Mouse (Mus musculus) bone marrow macrophage, adult 2 months (primary cell): ENCODE results near the gene Rap1gap2. TPM values are rescaled to one million over a fixed set of nuclear protein-coding genes. Genes with fewer than 3 reads are reported as not detected.

Experiments used
- H3K27ac ChIP-seq: 2 replicates; pipeline ENCODE4 v1.5.1; 2012; ENCODE audit warnings: low read depth, low read length; ENCODE audit not compliant: insufficient read depth
- H3K4me1 ChIP-seq: 2 replicates; pipeline ENCODE4 v1.6.1; 2012; ENCODE audit warnings: low read length; ENCODE audit not compliant: control insufficient read depth, insufficient read depth
- H3K4me3 ChIP-seq: 2 replicates; pipeline ENCODE4 v1.5.1; 2012; ENCODE audit warnings: mild to moderate bottlenecking, low read length, moderate library complexity; ENCODE audit not compliant: insufficient read depth
- CTCF ChIP-seq: IDR thresholded peaks from 2 replicates; pipeline ENCODE4 v1.5.1; 2012; ENCODE audit warnings: low read depth, mild to moderate bottlenecking, low read length, moderate library complexity
- POLR2A ChIP-seq: IDR thresholded peaks from 2 replicates; pipeline ENCODE4 v1.6.1; 2012; ENCODE audit warnings: mild to moderate bottlenecking, low read depth, low read length, borderline replicate concordance
- polyA plus RNA-seq: library from polyadenylated mRNA; stranded (reverse); fragments of >200 nt; gene quantifications from 2 replicates; pipeline ENCODE4 v1.2.4, GENCODE M21; 2012; ENCODE audit not compliant: missing spikeins, insufficient read depth, insufficient read length

Rap1gap2 gene
- polyA plus RNA-seq, 1 experiment = 0.63 TPM

DNA sequence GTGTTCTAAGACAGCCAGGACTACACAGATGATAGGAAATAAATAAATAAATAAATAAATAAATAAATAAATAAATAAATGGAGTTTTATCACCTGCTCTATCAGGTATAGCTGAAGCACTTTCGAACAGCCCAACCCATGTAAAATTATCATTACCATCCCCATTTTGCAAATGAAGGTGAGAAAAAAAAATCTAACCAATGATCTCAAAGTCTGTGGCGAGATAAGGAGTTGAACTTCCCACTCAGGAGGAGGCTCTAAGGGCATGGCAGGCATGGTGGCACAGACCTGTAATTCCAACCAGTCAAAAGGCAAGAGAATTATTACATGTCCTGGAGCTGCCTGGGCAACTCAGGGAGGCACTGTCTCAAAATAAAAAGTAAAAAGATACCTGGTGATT lies 65.2 kb downstream of the Rap1gap2 start:
- H3K4me1 ChIP-seq = no peaks in the 10 kb centered on the region
- H3K4me3 ChIP-seq = no peak overlapping the region
- no peak overlapping the region for H3K27ac ChIP-seq
- no peak for TF ChIP-seq CTCF

DNA sequence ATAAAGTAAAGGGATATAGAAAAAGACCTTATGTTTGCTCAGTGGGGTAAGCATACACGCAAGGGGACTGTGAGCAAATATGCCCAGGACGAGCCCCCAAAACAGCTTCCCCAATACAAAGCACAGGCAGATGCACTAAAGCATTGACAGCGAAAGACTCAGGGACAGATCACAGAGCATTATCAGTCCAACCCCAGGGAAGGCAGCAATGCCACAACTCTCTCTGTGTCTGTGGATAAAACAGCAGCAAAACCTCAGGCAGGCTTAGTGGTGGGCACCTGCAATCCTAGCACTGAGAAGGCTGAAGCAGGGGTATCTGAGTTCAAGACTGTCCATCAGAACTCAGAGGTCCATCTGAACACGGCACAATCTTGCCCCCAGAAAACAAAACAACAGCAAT lies 73.4 kb downstream of the Rap1gap2 start:
- TF ChIP-seq POLR2A = no peak
- no peak for TF ChIP-seq CTCF
- Histone ChIP-seq H3K27ac (no peak overlapping the region), H3K4me1 (no peaks in the 10 kb centered on the region), H3K4me3 (no peak overlapping the region)

DNA sequence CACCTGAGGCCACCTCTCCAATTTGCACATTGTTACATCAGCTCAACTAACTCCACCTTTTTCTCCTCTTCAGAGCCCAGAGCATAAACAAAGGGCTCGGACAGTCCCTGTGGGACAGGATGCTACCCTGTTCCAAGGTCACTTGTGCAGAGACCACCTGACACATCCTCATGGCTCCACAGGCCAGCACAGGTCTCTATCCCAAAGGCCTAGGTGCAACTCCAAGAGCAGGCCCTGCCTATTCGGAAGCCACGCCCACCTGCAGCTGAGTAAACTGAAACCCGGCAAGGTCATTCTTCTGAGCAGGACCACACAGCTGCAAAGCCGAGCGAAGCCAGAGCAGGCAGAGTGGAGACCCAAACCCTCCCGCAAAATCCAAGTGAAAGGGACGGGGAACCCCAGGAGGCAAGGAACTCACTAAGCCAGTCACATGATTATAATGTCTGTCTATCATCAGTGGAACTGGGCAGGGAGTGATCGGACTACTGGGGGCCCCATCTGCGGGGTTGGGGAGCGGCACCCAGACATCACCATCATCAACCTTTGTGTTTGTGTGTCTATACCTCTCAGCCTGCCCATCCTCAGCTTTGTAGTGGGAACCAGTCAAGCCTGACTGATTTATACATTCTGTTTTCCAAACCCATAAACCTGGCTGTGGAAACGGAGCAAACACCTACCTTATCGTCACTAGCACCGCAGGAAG lies 74.4 kb downstream of the Rap1gap2 start:
- no peaks in the 10 kb centered on the region for H3K4me1 ChIP-seq
- no peak overlapping the region for H3K27ac ChIP-seq
- no peak overlapping the region for H3K4me3 ChIP-seq
- no peak for TF ChIP-seq POLR2A
- TF ChIP-seq CTCF = no peak

- Histone ChIP-seq H3K4me1 (no peaks in the 10 kb centered on the region), H3K27ac (no peak overlapping the region), H3K4me3 (no peak overlapping the region)
- no peak for TF ChIP-seq POLR2A
- no peak for TF ChIP-seq CTCF
These were observed 76.3 kb downstream of the Rap1gap2 start for GRCm38 (mm10) chr11:74534380-74534779.

DNA sequence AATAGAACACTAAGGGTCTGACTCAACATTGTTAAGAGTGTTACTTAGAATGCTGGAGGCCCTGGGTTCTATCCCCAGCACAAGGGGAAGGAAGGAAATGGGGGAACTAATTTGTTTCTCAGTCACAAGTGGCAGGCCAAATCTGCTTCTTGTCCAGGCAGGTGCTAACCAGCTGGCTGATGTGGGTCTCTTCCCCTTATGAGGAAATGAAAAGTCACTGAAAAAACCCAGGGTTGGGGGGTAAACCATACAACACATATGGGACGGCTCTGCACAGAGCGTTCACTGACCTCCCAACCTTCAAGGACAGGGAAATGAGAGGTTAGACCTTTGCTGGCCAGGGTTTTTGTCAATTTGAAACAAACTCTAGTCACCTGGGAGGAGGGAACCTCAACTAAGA lies 77.7 kb downstream of the Rap1gap2 start:
- no peak for TF ChIP-seq POLR2A
- Histone ChIP-seq H3K4me3 (no peak overlapping the region), H3K27ac (no peak overlapping the region), H3K4me1 (no peaks in the 10 kb centered on the region)

DNA sequence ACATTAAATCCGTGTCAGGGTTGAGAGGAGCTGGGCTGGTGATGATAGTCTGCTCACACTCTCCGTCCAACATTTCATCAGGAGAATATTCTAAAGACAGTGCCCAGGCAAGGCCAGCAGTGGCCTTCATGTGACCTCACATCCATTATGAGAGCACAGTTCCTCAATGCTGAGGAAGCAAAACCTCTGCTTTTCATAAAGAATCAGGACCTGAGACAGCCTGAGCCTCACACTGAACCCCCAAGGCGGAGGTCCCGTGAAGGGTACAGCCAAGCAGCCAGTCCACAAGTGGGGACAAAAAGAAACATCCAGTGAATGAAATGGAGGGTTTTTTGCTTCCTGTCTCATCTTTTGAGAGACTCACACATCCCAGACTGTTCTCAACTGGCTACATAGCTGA lies 78.3 kb downstream of the Rap1gap2 start:
- TF ChIP-seq CTCF (no peak), POLR2A (no peak)
- H3K4me3 ChIP-seq = no peak overlapping the region
- H3K27ac ChIP-seq = no peak overlapping the region
- no peaks in the 10 kb centered on the region for H3K4me1 ChIP-seq

GRCm38 (mm10) chr11:74531725-74532124 lies 79.0 kb downstream of the Rap1gap2 start:
- TF ChIP-seq POLR2A = no peak
- TF ChIP-seq CTCF = no peak
- Histone ChIP-seq H3K27ac (no peak overlapping the region), H3K4me1 (no peaks in the 10 kb centered on the region)

GRCm38 (mm10) chr11:74529803-74530202 lies 80.9 kb downstream of the Rap1gap2 start:
- H3K27ac ChIP-seq = no peak overlapping the region
- no peak overlapping the region for H3K4me3 ChIP-seq
- TF ChIP-seq POLR2A (no peak), CTCF (no peak)
- H3K4me1 ChIP-seq = no peaks in the 10 kb centered on the region

More at GRCm38 (mm10) chr11:74531725-74532124, 79.0 kb downstream of the Rap1gap2 start:
- H3K4me3 ChIP-seq = no peak overlapping the region

- no peak for TF ChIP-seq CTCF
- no peak for TF ChIP-seq POLR2A
- no peak overlapping the region for H3K27ac ChIP-seq
- no peak overlapping the region for H3K4me3 ChIP-seq
- peaks cover 2% of the 10 kb centered on the region for H3K4me1 ChIP-seq
These were observed 83.2 kb downstream of the Rap1gap2 start for GRCm38 (mm10) chr11:74527555-74527954.

GRCm38 (mm10) chr11:74526180-74527158 lies 84.2 kb downstream of the Rap1gap2 start:
- Histone ChIP-seq H3K4me1 (peaks cover 2% of the 10 kb centered on the region), H3K27ac (no peak overlapping the region), H3K4me3 (no peak overlapping the region)
- TF ChIP-seq CTCF (peak; percentile 34; the same call in 1 of the 2 replicates), POLR2A (no peak)
